In genomic region chr14:26488329-26489020, GRCm38 (mm10) we compare ENCODE assay signal across 8 mouse cellular contexts. TPM values are rescaled to one million over a fixed set of nuclear protein-coding genes. Genes with fewer than 3 reads are reported as not detected.
DNase-seq lines count a peak whose midpoint lies in the region; ATAC-seq lines count a peak whose summit lies in the region.

No protein-coding gene starts in this region.

- no peaks in the 10 kb centered on the region for H3K27me3 ChIP-seq in neural tube, embryonic 11.5 days (ENCODE audit: control insufficient read depth, insufficient read depth, low read length)
- no peaks in the 10 kb centered on the region for H3K27me3 ChIP-seq in neural tube, embryonic 15.5 days (replicated peaks)

- H3K4me2 ChIP-seq in neural tube, embryonic 11.5 days (ENCODE audit: low read depth), result no peak overlapping the region
- H3K4me2 ChIP-seq in neural tube, embryonic 15.5 days, result no peak overlapping the region

- H3K4me1 ChIP-seq in neural tube, embryonic 11.5 days (ENCODE audit: control insufficient read depth, insufficient read depth, low read length), result no peaks in the 10 kb centered on the region
- H3K4me1 ChIP-seq in neural tube, embryonic 15.5 days, result peaks cover 15% of the 10 kb centered on the region

- H3K4me3 ChIP-seq in neural tube, embryonic 11.5 days (ENCODE audit: low read depth, low read length), result no peak overlapping the region
- H3K4me3 ChIP-seq in neural tube, embryonic 15.5 days (replicated peaks), result no peak overlapping the region

- WGBS in neural tube, embryonic 11.5 days, result 63% methylated on average over 9 of the region's 9 CpGs
- 47% methylated on average over 9 of the region's 9 CpGs for WGBS in neural tube, embryonic 15.5 days

- H3K9me3 ChIP-seq in neural tube, embryonic 11.5 days (ENCODE audit: control insufficient read depth, low read length), result no peaks in the 10 kb centered on the region
- H3K9me3 ChIP-seq in neural tube, embryonic 15.5 days (replicated peaks), result no peaks in the 10 kb centered on the region

- ATAC-seq in frontal cortex, adult (ENCODE audit: low TSS enrichment), result peak; percentile 38; the same call in 1 of the 2 replicates
- no peak for ATAC-seq in neural tube, embryonic 11.5 days (ENCODE audit: insufficient read depth, low FRiP score, low TSS enrichment)
- ATAC-seq in neural tube, embryonic 15.5 days (ENCODE audit: low FRiP score), result no peak

- no peaks in the 10 kb centered on the region for H3K36me3 ChIP-seq in neural tube, embryonic 11.5 days (ENCODE audit: control insufficient read depth, insufficient read depth, low read length)
- no peaks in the 10 kb centered on the region for H3K36me3 ChIP-seq in neural tube, embryonic 15.5 days

- no peak for DNase-seq in frontal cortex, postnatal 14 days (ENCODE audit: low spot score in 2 of 2)
- peak; percentile 20 for DNase-seq in neural tube, embryonic 11.5 days (ENCODE audit: low spot score)
- DNase-seq in kidney, postnatal 10 days, result peak; percentile 31
- DNase-seq in telencephalon, adult 2 months (ENCODE audit: low read depth, low spot score), result peak; percentile 17
- DNase-seq in spleen, adult 18-20 months, result no peak
- DNase-seq in thymus, postnatal 36 days, result no peak

- H3K9ac ChIP-seq in neural tube, embryonic 11.5 days (ENCODE audit: low read length), result peak overlapping the region; percentile 7; the same call in 1 of the 2 replicates
- H3K9ac ChIP-seq in neural tube, embryonic 15.5 days (replicated peaks), result no peak overlapping the region

- H3K27ac ChIP-seq in neural tube, embryonic 11.5 days (ENCODE audit: low read depth, low read length), result no peak overlapping the region
- no peak overlapping the region for H3K27ac ChIP-seq in neural tube, embryonic 15.5 days (replicated peaks)

RNA-seq across cellular contexts. Expression of gene Slmap, which starts 46.3 kb away (rescaled TPM):
- polyA plus RNA-seq in neural tube, embryonic 11.5 days (2014; fragmentation: Nextera tagmentation; extraction: Ambion mirVana), result 24.7 and 25.2 TPM in 2 replicates
- polyA plus RNA-seq in neural tube, embryonic 15.5 days (2015; fragmentation: Nextera tagmentation; extraction: Ambion mirVana), result 13.4 and 14.8 TPM in 2 replicates

Comparison
In these comparisons a context has a peak if more than half of its experiments do, and no peak if none do; other contexts are left out.
1. DNase-seq: peak in neural tube, embryonic 11.5 days (single experiment), kidney, postnatal 10 days (single experiment) and telencephalon, adult 2 months (single experiment); none in frontal cortex, postnatal 14 days (0 of 2), spleen, adult 18-20 months (0 of 2) and thymus, postnatal 36 days (0 of 2).